Mouse (Mus musculus): ENCODE data around the gene Lmo7. TPM values are rescaled to one million over a fixed set of nuclear protein-coding genes. Genes with fewer than 3 reads are reported as not detected.

Lmo7 gene
- 2.0 and 2.8 TPM in 2 replicates for polyA plus RNA-seq (2015; fragmentation: Nextera tagmentation; extraction: Ambion mirVana)

DNA sequence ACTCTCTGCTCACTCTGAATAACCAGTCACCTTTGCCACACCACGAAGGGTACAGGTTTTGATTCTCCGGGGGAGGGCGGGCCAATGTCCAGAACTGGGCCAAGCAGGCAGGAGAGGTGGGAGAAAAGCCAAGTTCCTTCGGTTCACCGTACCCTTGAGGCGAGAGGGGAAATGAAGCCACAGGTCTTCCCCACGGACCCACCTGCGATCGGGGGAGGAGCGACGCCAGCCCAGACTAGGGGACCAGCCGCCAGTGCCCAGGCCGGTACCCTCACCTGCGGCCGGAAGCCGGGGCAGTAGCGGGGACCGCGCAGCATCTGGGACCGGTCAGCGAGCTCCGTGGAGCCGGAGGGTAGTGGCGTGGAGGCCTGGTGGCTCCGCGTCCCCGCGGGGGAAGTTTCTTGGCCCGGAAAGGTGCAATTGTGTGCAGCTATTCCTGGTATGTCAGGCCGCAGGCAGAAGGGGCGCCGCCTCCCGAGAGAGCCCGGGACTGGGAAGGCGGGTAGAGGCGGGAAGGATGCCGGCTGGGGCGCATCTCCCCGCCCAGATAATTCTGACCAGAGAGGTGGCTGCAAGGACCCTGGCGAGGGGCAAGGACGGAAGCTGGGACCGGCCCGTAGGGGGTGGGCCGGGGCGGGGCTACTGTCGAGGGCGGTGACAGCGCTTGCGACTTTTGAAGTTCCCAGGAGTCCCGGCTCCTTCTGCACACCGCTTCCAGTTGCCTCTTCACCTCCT lies at the start of gene Lmo7, which contains the start of gene Gm9922:
Gene Lmo7 (plus strand): TSS at position 721 of the 735 bp plus-strand sequence.
Gene Gm9922 (minus strand): TSS at position 578 of the 735 bp plus-strand sequence.
- 1% methylated on average over 47 of the region's 51 CpGs for WGBS (ENCODE audit: insufficient replicate concordance)
- peak within 1 kb of the TSS; percentile 50 for H3K4me3 ChIP-seq (ENCODE audit: low read depth, low read length)
- peak within 1 kb of the TSS; percentile 89 for H3K4me2 ChIP-seq (ENCODE audit: low read depth, low read length)
- peaks cover 37% of the 10 kb centered on the region for H3K27me3 ChIP-seq (ENCODE audit: insufficient read depth, low read length)
- DNase-seq (peak; percentile 56), ATAC-seq (peak; percentile 66)
- no peak within 1 kb of the TSS for H3K27ac ChIP-seq (ENCODE audit: low read depth)
- H3K9ac ChIP-seq (replicated peaks): peak within 1 kb of the TSS; percentile 26; the same call in 1 of the 2 replicates
- peaks cover 10% of the 10 kb centered on the region; the same call in 1 of the 2 replicates for H3K4me1 ChIP-seq (ENCODE audit: insufficient read depth)
- no peak for TF ChIP-seq EP300 (IDR thresholded peaks at IDR 0.05; ENCODE audit: low read depth)
- no peak for TF ChIP-seq CTCF (IDR thresholded peaks at IDR 0.05; ENCODE audit: low read depth)
- H3K9me3 ChIP-seq (ENCODE audit: low read length): no peaks in the 10 kb centered on the region
- H3K36me3 ChIP-seq (replicated peaks; ENCODE audit: insufficient read depth, low read length): no peaks in the 10 kb centered on the region

GRCm38 (mm10) chr14:101687696-101688095 lies 42.1 kb upstream of the Lmo7 start:
- ATAC-seq (no peak), DNase-seq (no peak)
- H3K27ac ChIP-seq (ENCODE audit: low read depth): no peak overlapping the region
- no peak overlapping the region for H3K4me2 ChIP-seq (ENCODE audit: low read depth, low read length)
- 84% methylated on average over 6 of the region's 6 CpGs for WGBS (ENCODE audit: insufficient replicate concordance)
- H3K4me3 ChIP-seq (ENCODE audit: low read depth, low read length): no peak overlapping the region
- no peaks in the 10 kb centered on the region for H3K4me1 ChIP-seq (ENCODE audit: insufficient read depth)
- no peak overlapping the region for H3K9ac ChIP-seq (replicated peaks)
- H3K27me3 ChIP-seq (ENCODE audit: insufficient read depth, low read length): no peaks in the 10 kb centered on the region
- no peaks in the 10 kb centered on the region for H3K9me3 ChIP-seq (ENCODE audit: low read length)
- TF ChIP-seq EP300 (IDR thresholded peaks at IDR 0.05; ENCODE audit: low read depth): no peak
- no peak for TF ChIP-seq CTCF (IDR thresholded peaks at IDR 0.05; ENCODE audit: low read depth)
- H3K36me3 ChIP-seq (replicated peaks; ENCODE audit: insufficient read depth, low read length): peaks cover 9% of the 10 kb centered on the region; the same call in 1 of the 2 replicates

- WGBS (ENCODE audit: insufficient replicate concordance): 75% methylated on average over 2 of the region's 2 CpGs
- DNase-seq: no peak
Measured at GRCm38 (mm10) chr14:101688406-101688805, 41.4 kb upstream of the Lmo7 start.

DNA sequence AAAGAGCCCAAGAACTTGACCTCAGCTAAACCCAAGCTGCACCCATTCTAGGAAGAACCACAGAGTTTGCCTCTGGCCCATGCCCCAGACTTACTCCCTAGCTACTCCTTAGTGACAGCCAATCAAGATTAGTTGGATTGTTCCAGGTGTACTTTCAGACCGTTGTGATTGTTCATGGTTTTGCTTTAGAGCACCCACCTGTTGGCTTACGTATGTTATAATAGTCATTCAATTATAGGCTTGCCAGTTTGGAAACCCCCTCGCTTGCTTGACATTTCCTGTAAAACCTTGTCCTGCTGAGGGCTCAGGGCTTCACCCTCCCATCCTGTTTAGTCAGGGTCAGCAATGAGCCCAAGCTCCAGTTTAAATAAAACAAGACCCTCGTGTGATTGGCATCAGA lies 25.3 kb upstream of the Lmo7 start:
- no peaks in the 10 kb centered on the region for H3K9me3 ChIP-seq (ENCODE audit: low read length)
- 71% methylated on average over 4 of the region's 4 CpGs for WGBS (ENCODE audit: insufficient replicate concordance)
- ATAC-seq (no peak), DNase-seq (no peak)
- TF ChIP-seq CTCF (IDR thresholded peaks at IDR 0.05; ENCODE audit: low read depth): no peak
- TF ChIP-seq EP300 (IDR thresholded peaks at IDR 0.05; ENCODE audit: low read depth): no peak
- no peak overlapping the region for H3K4me3 ChIP-seq (ENCODE audit: low read depth, low read length)
- no peaks in the 10 kb centered on the region for H3K27me3 ChIP-seq (ENCODE audit: insufficient read depth, low read length)
- H3K36me3 ChIP-seq (replicated peaks; ENCODE audit: insufficient read depth, low read length): no peaks in the 10 kb centered on the region
- H3K9ac ChIP-seq (replicated peaks): no peak overlapping the region
- H3K4me1 ChIP-seq (ENCODE audit: insufficient read depth): no peaks in the 10 kb centered on the region
- H3K4me2 ChIP-seq (ENCODE audit: low read depth, low read length): no peak overlapping the region
- no peak overlapping the region for H3K27ac ChIP-seq (ENCODE audit: low read depth)

More at GRCm38 (mm10) chr14:101688406-101688805, 41.4 kb upstream of the Lmo7 start:
- H3K4me2 ChIP-seq (ENCODE audit: low read depth, low read length): no peak overlapping the region
- H3K4me3 ChIP-seq (ENCODE audit: low read depth, low read length): no peak overlapping the region
- H3K27me3 ChIP-seq (ENCODE audit: insufficient read depth, low read length): no peaks in the 10 kb centered on the region
- no peaks in the 10 kb centered on the region for H3K4me1 ChIP-seq (ENCODE audit: insufficient read depth)
- no peak overlapping the region for H3K27ac ChIP-seq (ENCODE audit: low read depth)
- no peak for ATAC-seq
- no peak overlapping the region for H3K9ac ChIP-seq (replicated peaks)
- TF ChIP-seq EP300 (IDR thresholded peaks at IDR 0.05; ENCODE audit: low read depth): no peak
- TF ChIP-seq CTCF (IDR thresholded peaks at IDR 0.05; ENCODE audit: low read depth): no peak
- peaks cover 9% of the 10 kb centered on the region; the same call in 1 of the 2 replicates for H3K36me3 ChIP-seq (replicated peaks; ENCODE audit: insufficient read depth, low read length)
- H3K9me3 ChIP-seq (ENCODE audit: low read length): no peaks in the 10 kb centered on the region

DNA sequence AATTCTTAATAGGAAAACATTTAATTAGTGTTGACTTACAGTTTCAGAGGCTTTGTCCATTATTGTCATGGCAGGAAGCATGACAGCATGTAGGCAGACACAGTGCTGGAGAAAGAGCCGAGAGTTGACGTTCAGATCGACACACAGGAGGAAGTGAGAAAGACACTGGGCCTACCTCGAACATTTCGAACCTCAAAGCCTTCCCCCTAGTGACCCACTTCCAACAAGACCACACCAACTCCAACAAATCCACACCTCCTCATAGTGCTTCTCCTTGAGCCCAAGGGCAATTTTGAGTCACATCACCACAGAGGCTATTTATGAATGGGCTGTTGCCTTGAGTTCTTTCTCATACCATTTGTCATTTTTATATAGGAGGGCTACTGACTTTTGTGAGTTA lies 22.7 kb upstream of the Lmo7 start:
- Histone ChIP-seq H3K27me3 (ENCODE audit: insufficient read depth, low read length) (no peaks in the 10 kb centered on the region), H3K9ac (replicated peaks) (no peak overlapping the region), H3K27ac (ENCODE audit: low read depth) (no peak overlapping the region), H3K4me1 (ENCODE audit: insufficient read depth) (no peaks in the 10 kb centered on the region), H3K36me3 (replicated peaks; ENCODE audit: insufficient read depth, low read length) (no peaks in the 10 kb centered on the region), H3K9me3 (ENCODE audit: low read length) (no peaks in the 10 kb centered on the region), H3K4me3 (ENCODE audit: low read depth, low read length) (no peak overlapping the region), H3K4me2 (ENCODE audit: low read depth, low read length) (no peak overlapping the region)
- DNase-seq: no peak
- no peak for ATAC-seq
- TF ChIP-seq CTCF (IDR thresholded peaks at IDR 0.05; ENCODE audit: low read depth) (no peak), EP300 (IDR thresholded peaks at IDR 0.05; ENCODE audit: low read depth) (no peak)
- WGBS (ENCODE audit: insufficient replicate concordance): 74% methylated on average over 5 of the region's 5 CpGs

DNA sequence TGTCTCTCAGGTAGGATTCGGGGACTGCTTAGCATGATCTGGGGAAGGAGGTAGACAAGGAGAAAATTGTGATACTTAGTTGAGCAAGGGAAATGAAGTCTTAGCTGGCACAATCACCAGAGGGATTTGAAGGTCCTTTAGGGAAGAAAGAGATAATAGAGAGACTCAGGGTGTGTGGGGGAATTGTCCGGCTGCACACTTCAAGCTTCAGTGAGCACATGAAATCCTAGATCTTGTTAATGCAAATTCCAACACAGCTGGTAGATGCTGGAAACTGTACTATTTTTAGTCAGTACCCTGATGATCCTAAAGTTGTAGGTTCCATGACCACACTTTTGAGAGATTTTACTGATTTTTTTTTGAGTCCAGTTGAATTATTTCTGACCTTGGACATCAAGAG lies 15.3 kb upstream of the Lmo7 start:
- WGBS (ENCODE audit: insufficient replicate concordance): 73% methylated on average over 2 of the region's 2 CpGs
- Histone ChIP-seq H3K9me3 (ENCODE audit: low read length) (no peaks in the 10 kb centered on the region), H3K9ac (replicated peaks) (no peak overlapping the region), H3K4me3 (ENCODE audit: low read depth, low read length) (no peak overlapping the region), H3K27me3 (ENCODE audit: insufficient read depth, low read length) (no peaks in the 10 kb centered on the region), H3K36me3 (replicated peaks; ENCODE audit: insufficient read depth, low read length) (no peaks in the 10 kb centered on the region), H3K4me1 (ENCODE audit: insufficient read depth) (no peaks in the 10 kb centered on the region), H3K27ac (ENCODE audit: low read depth) (no peak overlapping the region), H3K4me2 (ENCODE audit: low read depth, low read length) (no peak overlapping the region)
- ATAC-seq (no peak), DNase-seq (no peak)
- TF ChIP-seq CTCF (IDR thresholded peaks at IDR 0.05; ENCODE audit: low read depth): no peak
- TF ChIP-seq EP300 (IDR thresholded peaks at IDR 0.05; ENCODE audit: low read depth): no peak
